Mouse (Mus musculus): ENCODE measurements at regions not wholly inside any gene's neighbourhood (a gene's known extent, or its start where the extent isn't known, plus 50 kb on each side); places are given as distances from the start of the nearest gene placed in this dataset.

DNA sequence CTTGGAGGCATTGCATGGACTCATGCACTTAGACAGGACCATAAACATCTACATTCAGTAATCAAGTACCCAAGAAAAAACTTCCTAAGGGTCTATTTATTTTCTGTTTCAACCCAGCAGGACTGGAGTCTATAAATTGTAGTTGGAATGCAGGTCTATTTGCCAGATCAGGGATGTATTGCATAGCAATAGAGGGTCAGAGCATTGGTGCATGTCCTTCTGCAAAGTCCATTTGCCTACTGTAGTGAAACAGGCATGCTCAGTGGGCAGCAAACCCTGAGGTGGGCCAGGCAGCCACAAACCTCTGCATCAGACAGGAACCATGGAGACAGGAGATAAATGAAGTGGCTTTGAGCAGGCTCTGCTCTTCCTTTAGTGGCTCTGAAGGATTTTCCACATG is 386.5 kb upstream of the Tenm4 start:
- no peak overlapping the region for H3K27ac ChIP-seq (ENCODE audit: low read depth, low read length)
- H3K9me3 ChIP-seq (ENCODE audit: control insufficient read depth, low read length): no peaks in the 10 kb centered on the region
- no peaks in the 10 kb centered on the region for H3K4me1 ChIP-seq (ENCODE audit: control insufficient read depth, insufficient read depth, low read length)
- no peaks in the 10 kb centered on the region for H3K36me3 ChIP-seq (ENCODE audit: control insufficient read depth, insufficient read depth, low read length)
- H3K9ac ChIP-seq (replicated peaks; ENCODE audit: low read depth, low read length): no peak overlapping the region
- H3K4me2 ChIP-seq (ENCODE audit: low read depth, low read length): no peak overlapping the region
- no peak for ATAC-seq (ENCODE audit: low read depth)
- no peak overlapping the region for H3K4me3 ChIP-seq (ENCODE audit: low read depth, low read length)
- H3K27me3 ChIP-seq (ENCODE audit: control insufficient read depth, insufficient read depth, low read length): no peaks in the 10 kb centered on the region

DNA sequence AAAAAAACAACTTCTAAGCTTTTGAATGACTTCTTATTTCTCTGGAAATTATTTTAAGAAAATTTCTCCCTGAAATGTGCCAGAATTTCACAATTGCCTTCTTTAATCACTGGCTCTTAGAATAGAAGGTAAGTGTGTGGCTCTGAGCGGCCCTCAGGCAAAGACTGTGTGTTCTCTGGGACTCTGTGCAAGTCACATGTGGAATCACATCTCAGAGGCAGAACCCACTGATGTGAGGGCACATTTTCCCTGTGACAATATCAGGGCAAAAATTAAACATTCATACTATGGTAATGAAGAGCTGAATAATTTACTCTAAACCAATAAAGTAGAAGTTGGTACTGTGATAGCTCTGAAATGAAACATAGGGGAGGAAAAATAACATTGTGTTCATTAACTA is 383.5 kb upstream of the Tenm4 start:
- H3K4me2 ChIP-seq (ENCODE audit: low read depth, low read length): no peak overlapping the region
- H3K36me3 ChIP-seq (ENCODE audit: control insufficient read depth, insufficient read depth, low read length): no peaks in the 10 kb centered on the region
- no peak for ATAC-seq (ENCODE audit: low read depth)
- no peak overlapping the region for H3K27ac ChIP-seq (ENCODE audit: low read depth, low read length)
- no peaks in the 10 kb centered on the region for H3K4me1 ChIP-seq (ENCODE audit: control insufficient read depth, insufficient read depth, low read length)
- WGBS: 85% methylated on average over 1 of the region's 1 CpGs
- no peak overlapping the region for H3K9ac ChIP-seq (replicated peaks; ENCODE audit: low read depth, low read length)
- H3K4me3 ChIP-seq (ENCODE audit: low read depth, low read length): no peak overlapping the region
- no peaks in the 10 kb centered on the region for H3K27me3 ChIP-seq (ENCODE audit: control insufficient read depth, insufficient read depth, low read length)
- H3K9me3 ChIP-seq (ENCODE audit: control insufficient read depth, low read length): no peaks in the 10 kb centered on the region

DNA sequence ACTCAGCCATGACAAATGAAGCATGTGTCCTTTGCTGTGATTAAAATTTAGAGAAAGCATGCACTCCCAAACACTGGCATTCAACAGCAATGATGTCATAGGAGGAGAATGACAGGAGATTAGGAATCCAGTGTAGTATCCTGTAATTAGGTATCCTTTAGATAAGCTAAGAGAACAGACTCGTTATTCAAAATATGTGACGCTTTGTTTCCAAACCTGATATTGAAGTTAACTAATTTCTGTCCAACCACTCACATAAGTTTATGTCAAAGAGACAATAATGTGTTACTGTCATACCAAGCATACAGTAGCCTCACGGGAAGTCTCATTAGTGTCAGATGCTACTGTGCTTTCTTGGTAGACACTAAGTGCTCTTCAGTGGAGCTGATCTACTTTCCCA is 383.1 kb upstream of the Tenm4 start:
- no peak for ATAC-seq (ENCODE audit: low read depth)
- Histone ChIP-seq H3K27me3 (ENCODE audit: control insufficient read depth, insufficient read depth, low read length) (no peaks in the 10 kb centered on the region), H3K36me3 (ENCODE audit: control insufficient read depth, insufficient read depth, low read length) (no peaks in the 10 kb centered on the region), H3K4me1 (ENCODE audit: control insufficient read depth, insufficient read depth, low read length) (no peaks in the 10 kb centered on the region), H3K9ac (replicated peaks; ENCODE audit: low read depth, low read length) (no peak overlapping the region), H3K9me3 (ENCODE audit: control insufficient read depth, low read length) (no peaks in the 10 kb centered on the region), H3K27ac (ENCODE audit: low read depth, low read length) (no peak overlapping the region), H3K4me2 (ENCODE audit: low read depth, low read length) (no peak overlapping the region), H3K4me3 (ENCODE audit: low read depth, low read length) (no peak overlapping the region)
- WGBS: 94% methylated on average over 3 of the region's 3 CpGs

DNA sequence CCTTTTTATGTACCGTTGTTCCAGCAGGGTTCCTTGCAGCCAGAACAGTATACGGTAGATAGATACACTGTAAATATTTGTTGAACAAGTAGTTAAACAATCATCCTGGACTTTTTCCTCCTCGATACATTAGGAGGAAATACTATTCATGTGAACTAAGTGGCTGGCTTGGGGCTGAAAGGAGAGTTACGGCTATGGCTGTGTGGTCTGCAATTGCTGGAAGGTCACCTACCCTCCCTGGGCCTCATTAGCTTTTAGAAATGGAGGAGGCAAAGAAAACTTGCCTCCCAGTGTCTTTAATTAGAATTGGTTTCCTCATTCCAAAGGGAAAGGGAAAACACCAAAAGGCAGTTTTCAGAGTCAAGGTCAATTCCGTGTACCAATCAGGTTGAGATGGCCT is 381.6 kb upstream of the Tenm4 start:
- H3K27ac ChIP-seq (ENCODE audit: low read depth, low read length): no peak overlapping the region
- no peak overlapping the region for H3K4me3 ChIP-seq (ENCODE audit: low read depth, low read length)
- H3K4me2 ChIP-seq (ENCODE audit: low read depth, low read length): no peak overlapping the region
- H3K9me3 ChIP-seq (ENCODE audit: control insufficient read depth, low read length): no peaks in the 10 kb centered on the region
- no peaks in the 10 kb centered on the region for H3K36me3 ChIP-seq (ENCODE audit: control insufficient read depth, insufficient read depth, low read length)
- no peaks in the 10 kb centered on the region for H3K27me3 ChIP-seq (ENCODE audit: control insufficient read depth, insufficient read depth, low read length)
- WGBS: 85% methylated on average over 5 of the region's 5 CpGs
- H3K9ac ChIP-seq (replicated peaks; ENCODE audit: low read depth, low read length): no peak overlapping the region
- ATAC-seq (ENCODE audit: low read depth): no peak
- no peaks in the 10 kb centered on the region for H3K4me1 ChIP-seq (ENCODE audit: control insufficient read depth, insufficient read depth, low read length)

DNA sequence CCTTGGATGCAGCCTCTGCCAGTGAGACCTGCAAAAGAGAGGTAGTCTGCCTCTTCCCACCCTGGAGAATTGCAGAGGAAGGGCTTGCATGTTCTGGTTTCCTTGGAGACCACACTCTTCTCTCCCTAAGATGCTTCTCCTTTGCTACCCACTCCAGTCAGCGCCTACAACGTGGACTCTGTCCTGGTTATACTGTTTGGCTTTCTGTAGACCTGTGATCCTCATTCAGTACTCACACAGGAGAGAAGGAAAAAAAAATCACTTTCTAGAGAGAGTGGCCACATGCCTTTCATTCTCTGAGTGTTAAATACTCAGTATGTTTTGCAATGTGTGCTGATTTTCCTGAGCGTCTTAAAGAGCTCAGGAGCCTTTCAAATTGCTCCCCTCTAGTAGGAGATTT is 372.0 kb upstream of the Tenm4 start:
- no peaks in the 10 kb centered on the region for H3K4me1 ChIP-seq (ENCODE audit: control insufficient read depth, insufficient read depth, low read length)
- H3K27me3 ChIP-seq (ENCODE audit: control insufficient read depth, insufficient read depth, low read length): no peaks in the 10 kb centered on the region
- H3K9me3 ChIP-seq (ENCODE audit: control insufficient read depth, low read length): no peaks in the 10 kb centered on the region
- no peak overlapping the region for H3K4me2 ChIP-seq (ENCODE audit: low read depth, low read length)
- H3K36me3 ChIP-seq (ENCODE audit: control insufficient read depth, insufficient read depth, low read length): no peaks in the 10 kb centered on the region
- 64% methylated on average over 3 of the region's 3 CpGs for WGBS
- H3K9ac ChIP-seq (replicated peaks; ENCODE audit: low read depth, low read length): no peak overlapping the region
- no peak overlapping the region for H3K4me3 ChIP-seq (ENCODE audit: low read depth, low read length)
- H3K27ac ChIP-seq (ENCODE audit: low read depth, low read length): no peak overlapping the region
- ATAC-seq (ENCODE audit: low read depth): no peak

DNA sequence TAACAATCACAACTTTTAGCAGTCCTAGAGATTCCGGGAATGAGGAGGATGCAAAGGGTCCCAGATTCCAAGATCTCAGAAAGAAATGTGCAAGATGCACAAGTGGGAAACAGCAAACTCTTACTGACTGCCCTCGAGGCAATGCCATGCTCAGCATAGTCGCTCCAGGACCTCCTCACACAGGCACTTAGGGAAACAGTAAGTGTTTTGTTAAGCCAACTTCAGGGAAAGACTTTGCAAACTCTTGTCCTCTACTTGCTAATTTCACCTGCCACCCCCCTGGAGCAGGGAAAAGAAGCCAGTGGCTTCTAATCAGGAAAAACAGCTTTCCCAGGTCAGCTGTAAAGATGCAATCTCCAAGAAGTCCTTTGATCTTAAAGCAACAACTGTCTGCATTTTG is 361.4 kb upstream of the Tenm4 start:
- H3K4me2 ChIP-seq (ENCODE audit: low read depth, low read length): no peak overlapping the region
- H3K4me1 ChIP-seq (ENCODE audit: control insufficient read depth, insufficient read depth, low read length): no peaks in the 10 kb centered on the region
- H3K27ac ChIP-seq (ENCODE audit: low read depth, low read length): no peak overlapping the region
- H3K27me3 ChIP-seq (ENCODE audit: control insufficient read depth, insufficient read depth, low read length): no peaks in the 10 kb centered on the region
- H3K9me3 ChIP-seq (ENCODE audit: control insufficient read depth, low read length): no peaks in the 10 kb centered on the region
- no peak overlapping the region for H3K4me3 ChIP-seq (ENCODE audit: low read depth, low read length)
- H3K36me3 ChIP-seq (ENCODE audit: control insufficient read depth, insufficient read depth, low read length): no peaks in the 10 kb centered on the region
- ATAC-seq (ENCODE audit: low read depth): no peak
- WGBS: 41% methylated on average over 3 of the region's 3 CpGs
- no peak overlapping the region for H3K9ac ChIP-seq (replicated peaks; ENCODE audit: low read depth, low read length)

DNA sequence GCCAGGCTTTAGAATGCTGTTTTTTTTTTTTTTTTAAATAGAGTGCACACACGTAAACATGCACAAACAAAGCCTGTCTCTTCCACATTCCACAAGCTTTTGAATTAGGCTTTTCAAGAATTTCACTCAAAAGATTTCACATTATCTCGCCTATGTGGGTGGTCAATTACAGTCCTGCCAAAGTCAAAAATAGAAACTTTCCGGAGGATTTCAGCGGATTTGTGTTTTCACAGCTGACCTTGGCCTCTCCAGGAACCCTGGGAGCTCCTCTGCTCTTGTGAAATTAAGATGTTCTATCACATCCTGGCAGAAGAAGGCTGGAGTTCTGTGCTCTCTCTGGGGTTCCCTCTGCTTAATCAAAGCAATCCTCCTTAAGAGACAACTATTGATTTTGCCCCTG is 360.9 kb upstream of the Tenm4 start:
- Histone ChIP-seq H3K27ac (ENCODE audit: low read depth, low read length) (no peak overlapping the region), H3K9me3 (ENCODE audit: control insufficient read depth, low read length) (no peaks in the 10 kb centered on the region), H3K36me3 (ENCODE audit: control insufficient read depth, insufficient read depth, low read length) (no peaks in the 10 kb centered on the region), H3K4me2 (ENCODE audit: low read depth, low read length) (no peak overlapping the region), H3K4me3 (ENCODE audit: low read depth, low read length) (no peak overlapping the region), H3K27me3 (ENCODE audit: control insufficient read depth, insufficient read depth, low read length) (no peaks in the 10 kb centered on the region), H3K4me1 (ENCODE audit: control insufficient read depth, insufficient read depth, low read length) (no peaks in the 10 kb centered on the region), H3K9ac (replicated peaks; ENCODE audit: low read depth, low read length) (no peak overlapping the region)
- 24% methylated on average over 4 of the region's 4 CpGs for WGBS
- no peak for ATAC-seq (ENCODE audit: low read depth)

DNA sequence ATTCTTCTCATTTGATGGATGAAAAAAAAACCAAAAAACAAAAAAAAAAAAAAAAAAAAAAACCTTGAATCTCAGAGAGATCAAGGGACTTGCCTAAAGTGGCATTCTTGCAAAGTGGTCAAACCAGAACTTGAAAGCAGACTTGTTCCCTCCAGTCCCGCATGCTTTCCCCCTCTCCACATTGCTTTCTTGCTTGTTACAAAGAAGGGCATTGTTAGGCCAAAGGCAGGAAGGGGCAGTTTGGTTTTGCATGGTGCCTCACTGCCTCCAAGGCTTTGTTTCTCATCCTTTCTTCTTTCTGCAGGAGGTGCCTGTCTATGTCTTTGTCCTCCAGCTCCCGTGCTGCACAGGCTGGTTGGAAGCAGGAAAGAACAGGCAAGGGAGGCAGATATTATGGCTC is 356.2 kb upstream of the Tenm4 start:
- ATAC-seq (ENCODE audit: low read depth): no peak

DNA sequence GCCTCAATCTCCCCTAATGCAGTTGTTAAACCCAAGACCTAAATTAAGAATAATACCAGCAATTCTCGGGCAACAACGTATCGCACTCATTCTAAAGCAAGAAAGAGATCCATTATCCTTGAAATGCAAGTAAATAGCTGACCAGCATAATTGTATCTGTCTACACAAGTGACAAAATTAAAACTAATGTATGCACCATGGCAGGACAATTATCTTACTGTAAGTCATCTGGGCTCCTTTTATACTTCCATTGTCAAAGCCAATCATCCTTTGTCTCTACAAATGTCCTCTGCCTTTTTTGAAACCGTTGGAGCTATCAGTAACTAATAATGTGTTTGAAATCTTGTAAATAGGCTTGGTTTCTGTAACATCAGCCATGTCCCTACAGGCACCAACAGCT is 347.5 kb upstream of the Tenm4 start:
- Histone ChIP-seq H3K9ac (replicated peaks; ENCODE audit: low read depth, low read length) (no peak overlapping the region), H3K4me3 (ENCODE audit: low read depth, low read length) (no peak overlapping the region), H3K4me2 (ENCODE audit: low read depth, low read length) (no peak overlapping the region), H3K27ac (ENCODE audit: low read depth, low read length) (no peak overlapping the region), H3K36me3 (ENCODE audit: control insufficient read depth, insufficient read depth, low read length) (no peaks in the 10 kb centered on the region), H3K4me1 (ENCODE audit: control insufficient read depth, insufficient read depth, low read length) (no peaks in the 10 kb centered on the region), H3K9me3 (ENCODE audit: control insufficient read depth, low read length) (no peaks in the 10 kb centered on the region), H3K27me3 (ENCODE audit: control insufficient read depth, insufficient read depth, low read length) (no peaks in the 10 kb centered on the region)
- ATAC-seq (ENCODE audit: low read depth): no peak
- WGBS: 76% methylated on average over 4 of the region's 4 CpGs

More for the DNA sequence above, 356.2 kb upstream of the Tenm4 start:
- Histone ChIP-seq H3K27ac (ENCODE audit: low read depth, low read length) (no peak overlapping the region), H3K4me1 (ENCODE audit: control insufficient read depth, insufficient read depth, low read length) (no peaks in the 10 kb centered on the region), H3K36me3 (ENCODE audit: control insufficient read depth, insufficient read depth, low read length) (no peaks in the 10 kb centered on the region), H3K27me3 (ENCODE audit: control insufficient read depth, insufficient read depth, low read length) (no peaks in the 10 kb centered on the region), H3K4me3 (ENCODE audit: low read depth, low read length) (no peak overlapping the region), H3K9ac (replicated peaks; ENCODE audit: low read depth, low read length) (no peak overlapping the region), H3K4me2 (ENCODE audit: low read depth, low read length) (no peak overlapping the region), H3K9me3 (ENCODE audit: control insufficient read depth, low read length) (no peaks in the 10 kb centered on the region)
- WGBS: 15% methylated on average over 2 of the region's 2 CpGs

DNA sequence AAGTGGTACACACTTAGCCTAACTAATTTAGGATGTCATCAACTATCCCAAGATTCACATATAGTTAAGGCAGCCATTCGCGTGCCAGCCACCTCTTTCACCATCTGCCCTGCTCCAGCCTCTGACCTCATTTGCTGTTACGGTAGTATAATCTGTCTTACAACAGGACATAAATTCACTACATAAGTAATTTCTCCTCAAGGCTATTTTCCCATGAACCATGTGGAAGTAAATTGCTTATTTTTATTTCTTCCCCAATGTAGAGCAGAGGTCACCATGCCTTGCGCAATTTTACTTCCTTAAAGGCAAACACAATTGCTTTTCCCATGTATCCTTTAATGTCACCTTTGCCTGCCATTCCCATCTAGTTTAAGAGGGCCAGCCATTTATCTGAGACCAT is 341.2 kb upstream of the Tenm4 start:
- Histone ChIP-seq H3K9me3 (ENCODE audit: control insufficient read depth, low read length) (no peaks in the 10 kb centered on the region), H3K4me3 (ENCODE audit: low read depth, low read length) (no peak overlapping the region), H3K36me3 (ENCODE audit: control insufficient read depth, insufficient read depth, low read length) (no peaks in the 10 kb centered on the region), H3K9ac (replicated peaks; ENCODE audit: low read depth, low read length) (no peak overlapping the region), H3K27ac (ENCODE audit: low read depth, low read length) (no peak overlapping the region), H3K4me1 (ENCODE audit: control insufficient read depth, insufficient read depth, low read length) (no peaks in the 10 kb centered on the region), H3K4me2 (ENCODE audit: low read depth, low read length) (no peak overlapping the region), H3K27me3 (ENCODE audit: control insufficient read depth, insufficient read depth, low read length) (no peaks in the 10 kb centered on the region)
- ATAC-seq (ENCODE audit: low read depth): no peak
- 67% methylated on average over 4 of the region's 4 CpGs for WGBS

All from neural tube, embryonic 14.5 days (tissue).